Mouse (Mus musculus): Measurements from ENCODE around the gene Alpi. TPM values are rescaled to one million over a fixed set of nuclear protein-coding genes. Genes with fewer than 3 reads are reported as not detected.
A peak's percentile ranks its signal among the peaks of the same experiment; 100 is the strongest.

Gene Alpi
- polyA plus RNA-seq, 1 experiment from 2014 or later, result 256 TPM

DNA sequence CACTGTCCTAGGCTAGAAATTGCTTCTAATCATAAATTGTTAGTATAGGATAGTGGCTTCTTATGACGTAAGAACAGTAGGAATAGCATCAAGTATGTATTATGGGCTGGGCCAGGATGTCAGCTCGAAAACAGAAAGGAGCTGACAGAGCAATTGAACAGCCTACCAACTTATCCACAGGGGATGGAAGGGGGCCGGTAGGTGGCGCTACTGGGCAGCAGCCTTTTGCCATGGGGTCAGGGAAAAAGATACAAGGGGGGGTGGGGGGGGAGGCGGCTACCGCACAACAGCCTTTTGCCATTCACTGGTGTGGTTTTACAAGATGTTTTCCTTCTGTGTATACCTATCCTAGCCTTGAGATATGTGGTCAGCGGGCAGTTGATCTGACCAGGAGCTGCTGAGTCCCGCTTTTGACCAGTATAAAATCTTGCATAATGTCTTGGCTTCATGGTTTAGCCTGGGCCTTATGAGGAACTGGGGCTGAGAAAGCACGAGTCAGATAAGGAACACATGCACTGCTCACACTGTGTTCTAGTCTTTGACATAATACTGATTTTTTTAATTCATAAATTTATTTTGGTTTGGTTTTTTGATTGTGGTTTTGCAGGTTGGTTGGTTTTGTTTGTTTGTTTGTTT is 10.4 kb upstream of the Alpi start:
- Histone ChIP-seq H3K27ac (ENCODE audit: low read length) (no peak overlapping the region), H3K4me2 (ENCODE audit: low read depth, low read length) (no peak overlapping the region), H3K36me3 (ENCODE audit: control insufficient read depth, insufficient read depth, low read length) (no peaks in the 10 kb centered on the region), H3K9ac (ENCODE audit: low read depth, low read length) (no peak overlapping the region), H3K27me3 (replicated peaks; ENCODE audit: control insufficient read depth, insufficient read depth, low read length) (no peaks in the 10 kb centered on the region), H3K9me3 (ENCODE audit: control insufficient read depth, low read length) (no peaks in the 10 kb centered on the region), H3K4me3 (ENCODE audit: low read length) (no peak overlapping the region), H3K4me1 (ENCODE audit: control insufficient read depth, insufficient read depth, low read length) (no peaks in the 10 kb centered on the region)
- WGBS, result 45% methylated on average over 9 of the region's 9 CpGs
- ATAC-seq, result no peak

- no peaks in the 10 kb centered on the region for H3K27me3 ChIP-seq (replicated peaks; ENCODE audit: control insufficient read depth, insufficient read depth, low read length)
- no peak overlapping the region for H3K4me3 ChIP-seq (ENCODE audit: low read length)
- H3K27ac ChIP-seq (ENCODE audit: low read length), result no peak overlapping the region
- 80% methylated on average over 4 of the region's 4 CpGs for WGBS
- H3K36me3 ChIP-seq (ENCODE audit: control insufficient read depth, insufficient read depth, low read length), result no peaks in the 10 kb centered on the region
- H3K9ac ChIP-seq (ENCODE audit: low read depth, low read length), result no peak overlapping the region
- no peaks in the 10 kb centered on the region for H3K9me3 ChIP-seq (ENCODE audit: control insufficient read depth, low read length)
- ATAC-seq, result peak; percentile 55; the same call in 1 of the 2 replicates
- no peaks in the 10 kb centered on the region for H3K4me1 ChIP-seq (ENCODE audit: control insufficient read depth, insufficient read depth, low read length)
- no peak overlapping the region for H3K4me2 ChIP-seq (ENCODE audit: low read depth, low read length)
These were observed 7.2 kb upstream of the Alpi start for GRCm38 (mm10) chr1:87108564-87108963.

DNA sequence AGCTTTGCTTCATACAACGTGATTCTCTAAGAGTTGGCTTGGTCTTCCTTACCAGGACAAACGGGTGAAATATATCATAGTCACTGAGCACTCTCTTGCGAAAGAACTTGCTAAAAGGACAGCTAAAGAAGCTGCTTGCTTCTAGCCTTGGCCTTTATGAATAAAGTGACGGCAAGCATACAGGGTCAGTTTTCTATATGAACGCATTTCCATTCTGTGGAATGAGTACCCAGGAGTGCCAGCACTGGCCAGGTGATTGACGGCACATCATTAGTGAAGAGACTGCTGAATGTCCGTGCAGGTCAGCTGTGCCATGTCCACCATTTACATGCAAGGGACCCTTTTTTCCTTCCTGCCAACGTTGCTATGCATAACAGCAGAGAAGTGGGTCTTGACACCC is 5.1 kb upstream of the Alpi start:
- peaks cover under 1% of the 10 kb centered on the region; the same call in 1 of the 2 replicates for H3K4me1 ChIP-seq (ENCODE audit: control insufficient read depth, insufficient read depth, low read length)
- no peak overlapping the region for H3K9ac ChIP-seq (ENCODE audit: low read depth, low read length)
- 77% methylated on average over 8 of the region's 8 CpGs for WGBS
- H3K27me3 ChIP-seq (replicated peaks; ENCODE audit: control insufficient read depth, insufficient read depth, low read length), result no peaks in the 10 kb centered on the region
- no peak overlapping the region for H3K27ac ChIP-seq (ENCODE audit: low read length)
- no peak overlapping the region for H3K4me3 ChIP-seq (ENCODE audit: low read length)
- H3K9me3 ChIP-seq (ENCODE audit: control insufficient read depth, low read length), result no peaks in the 10 kb centered on the region
- ATAC-seq, result no peak
- H3K36me3 ChIP-seq (ENCODE audit: control insufficient read depth, insufficient read depth, low read length), result no peaks in the 10 kb centered on the region
- no peak overlapping the region for H3K4me2 ChIP-seq (ENCODE audit: low read depth, low read length)

DNA sequence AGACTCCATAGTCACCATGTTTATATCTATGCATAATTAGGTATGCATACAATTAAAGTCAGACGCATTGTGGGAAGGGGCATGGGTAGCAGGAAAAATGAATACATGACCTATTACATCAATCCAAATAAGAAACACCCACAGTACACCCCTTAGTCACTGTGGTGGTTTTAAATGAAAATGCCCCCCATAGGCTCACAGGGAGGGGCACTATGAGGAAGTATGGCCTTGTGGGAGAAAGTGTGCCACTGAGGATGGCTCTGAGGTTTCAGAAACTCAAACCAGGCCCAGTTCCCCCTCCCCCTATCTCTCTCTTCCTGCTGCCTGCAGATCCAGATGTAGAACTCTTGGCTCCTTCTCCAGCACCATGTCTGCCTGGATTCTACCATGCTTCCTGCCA is 2.5 kb upstream of the Alpi start:
- Histone ChIP-seq H3K27ac (ENCODE audit: low read length) (no peak overlapping the region), H3K4me3 (ENCODE audit: low read length) (no peak overlapping the region), H3K36me3 (ENCODE audit: control insufficient read depth, insufficient read depth, low read length) (no peaks in the 10 kb centered on the region), H3K4me1 (ENCODE audit: control insufficient read depth, insufficient read depth, low read length) (peaks cover 3% of the 10 kb centered on the region; the same call in 1 of the 2 replicates), H3K9me3 (ENCODE audit: control insufficient read depth, low read length) (no peaks in the 10 kb centered on the region), H3K9ac (ENCODE audit: low read depth, low read length) (no peak overlapping the region), H3K27me3 (replicated peaks; ENCODE audit: control insufficient read depth, insufficient read depth, low read length) (no peaks in the 10 kb centered on the region), H3K4me2 (ENCODE audit: low read depth, low read length) (no peak overlapping the region)
- 88% methylated on average over 1 of the region's 1 CpGs for WGBS
- ATAC-seq, result no peak

DNA sequence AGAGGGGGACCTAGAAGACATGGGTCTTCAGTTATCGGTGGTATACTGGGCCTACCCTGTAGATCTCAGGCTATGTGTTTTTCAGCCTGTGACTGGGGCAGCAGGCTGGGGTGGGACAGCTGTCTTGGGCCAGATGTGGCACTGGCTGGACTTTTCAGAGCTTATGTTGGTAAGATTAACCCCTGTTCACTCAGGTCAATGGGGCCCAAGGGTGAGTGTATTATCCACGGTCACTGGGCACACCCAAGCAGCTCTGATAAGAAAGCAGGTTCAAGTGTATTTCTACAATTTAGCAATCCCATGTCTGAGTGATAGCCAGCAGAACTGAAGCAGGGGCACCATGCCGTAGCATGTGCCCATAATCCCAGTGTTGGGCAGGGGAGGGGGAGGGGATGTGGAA is 708 bp upstream of the Alpi start:
- H3K27me3 ChIP-seq (replicated peaks; ENCODE audit: control insufficient read depth, insufficient read depth, low read length), result no peaks in the 10 kb centered on the region
- H3K36me3 ChIP-seq (ENCODE audit: control insufficient read depth, insufficient read depth, low read length), result no peaks in the 10 kb centered on the region
- peaks cover 3% of the 10 kb centered on the region; the same call in 1 of the 2 replicates for H3K4me1 ChIP-seq (ENCODE audit: control insufficient read depth, insufficient read depth, low read length)
- peak overlapping the region; percentile 28; the same call in 1 of the 2 replicates for H3K4me2 ChIP-seq (ENCODE audit: low read depth, low read length)
- H3K9me3 ChIP-seq (ENCODE audit: control insufficient read depth, low read length), result no peaks in the 10 kb centered on the region
- peak; percentile 72 for ATAC-seq
- no peak overlapping the region for H3K4me3 ChIP-seq (ENCODE audit: low read length)
- no peak overlapping the region; the same call in 1 of the 2 replicates for H3K9ac ChIP-seq (ENCODE audit: low read depth, low read length)
- 66% methylated on average over 3 of the region's 3 CpGs for WGBS
- H3K27ac ChIP-seq (ENCODE audit: low read length), result peak overlapping the region; percentile 83

DNA sequence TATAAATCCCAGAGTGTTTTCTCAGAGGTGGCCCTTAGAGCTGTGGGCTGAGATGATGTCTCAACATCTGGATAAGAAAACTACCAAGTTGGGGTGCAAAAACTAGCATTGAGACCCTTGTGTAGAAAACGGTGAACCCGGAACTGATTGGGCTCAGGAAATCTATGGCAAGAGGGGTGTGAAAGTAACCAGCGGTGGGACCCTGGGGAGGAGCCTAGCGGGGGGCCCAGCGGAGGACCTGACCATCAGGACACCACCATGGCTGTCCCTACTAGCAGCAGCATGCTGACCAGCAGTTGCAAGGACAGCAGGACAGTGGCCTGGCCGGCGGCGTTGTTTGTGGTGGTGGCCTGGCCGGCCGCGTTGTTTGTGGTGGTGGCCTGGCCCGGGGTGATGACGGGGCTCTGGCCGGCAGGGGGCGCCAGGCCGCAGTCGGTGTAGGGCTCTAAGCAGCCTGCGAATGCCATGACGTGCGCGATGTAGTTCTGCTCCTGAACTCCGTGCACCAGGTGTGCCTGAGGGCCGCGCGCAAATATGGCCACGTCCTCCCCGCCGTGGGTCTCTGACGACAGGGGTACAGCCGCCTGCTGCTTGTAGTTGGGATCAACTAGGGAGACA is 2.9 kb downstream of the Alpi start:
- WGBS, result 16% methylated on average over 30 of the region's 30 CpGs
- Histone ChIP-seq H3K9me3 (ENCODE audit: control insufficient read depth, low read length) (no peaks in the 10 kb centered on the region), H3K27ac (ENCODE audit: low read length) (no peak overlapping the region), H3K27me3 (replicated peaks; ENCODE audit: control insufficient read depth, insufficient read depth, low read length) (no peaks in the 10 kb centered on the region), H3K4me2 (ENCODE audit: low read depth, low read length) (peak overlapping the region; percentile 22), H3K4me3 (ENCODE audit: low read length) (peak overlapping the region; percentile 11), H3K36me3 (ENCODE audit: control insufficient read depth, insufficient read depth, low read length) (no peaks in the 10 kb centered on the region), H3K9ac (ENCODE audit: low read depth, low read length) (no peak overlapping the region; the same call in 1 of the 2 replicates), H3K4me1 (ENCODE audit: control insufficient read depth, insufficient read depth, low read length) (peaks cover 3% of the 10 kb centered on the region; the same call in 1 of the 2 replicates)
- ATAC-seq, result peak; percentile 38

DNA sequence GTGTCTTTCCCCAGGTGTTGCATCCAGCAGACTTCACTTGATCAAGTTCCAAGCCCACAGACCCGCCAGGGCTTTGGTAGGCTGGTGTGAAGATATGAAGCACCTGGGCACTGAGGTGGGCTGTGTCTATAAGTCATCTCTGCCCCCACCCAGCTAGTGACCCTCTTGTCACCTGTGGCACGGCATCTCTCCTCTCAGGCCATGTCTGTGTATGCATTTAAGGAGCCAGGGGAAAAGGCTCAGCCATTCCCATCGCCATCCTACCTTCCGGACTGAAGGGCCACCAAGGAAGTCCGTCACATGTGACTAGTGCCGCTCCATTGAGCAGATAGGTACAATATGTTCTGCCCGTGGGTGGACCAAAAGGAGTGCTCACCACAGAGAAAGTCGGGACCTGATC is 5.8 kb downstream of the Alpi start:
- Histone ChIP-seq H3K27me3 (replicated peaks; ENCODE audit: control insufficient read depth, insufficient read depth, low read length) (no peaks in the 10 kb centered on the region), H3K4me3 (ENCODE audit: low read length) (no peak overlapping the region), H3K9ac (ENCODE audit: low read depth, low read length) (no peak overlapping the region), H3K4me1 (ENCODE audit: control insufficient read depth, insufficient read depth, low read length) (no peaks in the 10 kb centered on the region), H3K27ac (ENCODE audit: low read length) (no peak overlapping the region), H3K36me3 (ENCODE audit: control insufficient read depth, insufficient read depth, low read length) (no peaks in the 10 kb centered on the region), H3K9me3 (ENCODE audit: control insufficient read depth, low read length) (no peaks in the 10 kb centered on the region), H3K4me2 (ENCODE audit: low read depth, low read length) (no peak overlapping the region)
- WGBS, result 84% methylated on average over 8 of the region's 8 CpGs
- no peak for ATAC-seq

DNA sequence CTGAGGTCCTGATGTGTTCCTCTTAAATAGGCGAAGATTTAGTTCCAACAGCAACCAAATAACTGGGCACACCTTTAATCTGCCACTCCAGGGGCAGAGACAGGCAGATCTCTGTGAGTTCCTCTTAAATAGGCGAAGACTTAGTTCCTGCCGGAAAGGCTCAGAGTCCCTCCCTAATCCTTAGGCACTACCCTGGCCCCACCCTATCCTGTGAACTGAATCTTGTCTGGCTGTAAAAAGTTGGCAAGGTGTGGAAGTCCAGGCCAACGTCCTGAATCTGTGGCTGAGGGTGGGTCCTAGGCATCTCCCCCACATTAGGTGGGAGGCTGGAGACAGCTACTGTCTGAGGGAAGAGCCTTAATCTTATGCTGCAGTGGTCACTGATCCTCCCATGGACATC is 11.6 kb downstream of the Alpi start, which contains the start of gene Alppl2:
TSS of gene Alppl2 (minus strand) at position 101 of the 400 bp plus-strand sequence.
- no peak within 1 kb of the TSS for H3K4me2 ChIP-seq (ENCODE audit: low read depth, low read length)

GRCm38 (mm10) chr1:87089251-87089650 is 12.2 kb downstream of the Alpi start:
- Histone ChIP-seq H3K27me3 (replicated peaks; ENCODE audit: control insufficient read depth, insufficient read depth, low read length) (no peaks in the 10 kb centered on the region), H3K4me3 (ENCODE audit: low read length) (no peak overlapping the region), H3K4me1 (ENCODE audit: control insufficient read depth, insufficient read depth, low read length) (peaks cover 4% of the 10 kb centered on the region; the same call in 1 of the 2 replicates), H3K4me2 (ENCODE audit: low read depth, low read length) (no peak overlapping the region), H3K9me3 (ENCODE audit: control insufficient read depth, low read length) (no peaks in the 10 kb centered on the region), H3K9ac (ENCODE audit: low read depth, low read length) (no peak overlapping the region), H3K27ac (ENCODE audit: low read length) (no peak overlapping the region), H3K36me3 (ENCODE audit: control insufficient read depth, insufficient read depth, low read length) (no peaks in the 10 kb centered on the region)
- no peak for ATAC-seq
- WGBS, result 91% methylated on average over 11 of the region's 11 CpGs

More for the DNA sequence above, 11.6 kb downstream of the Alpi start, which contains the start of gene Alppl2:
- Histone ChIP-seq H3K9ac (ENCODE audit: low read depth, low read length) (no peak within 1 kb of the TSS), H3K27me3 (replicated peaks; ENCODE audit: control insufficient read depth, insufficient read depth, low read length) (no peaks in the 10 kb centered on the region), H3K36me3 (ENCODE audit: control insufficient read depth, insufficient read depth, low read length) (no peaks in the 10 kb centered on the region), H3K27ac (ENCODE audit: low read length) (no peak within 1 kb of the TSS), H3K4me3 (ENCODE audit: low read length) (no peak within 1 kb of the TSS), H3K4me1 (ENCODE audit: control insufficient read depth, insufficient read depth, low read length) (peaks cover 4% of the 10 kb centered on the region; the same call in 1 of the 2 replicates), H3K9me3 (ENCODE audit: control insufficient read depth, low read length) (no peaks in the 10 kb centered on the region)
- no peak for ATAC-seq
- 80% methylated on average over 4 of the region's 4 CpGs for WGBS

All from intestine, embryonic 16.5 days (tissue).